Mouse (Mus musculus) stomach, embryonic 16.5 days (tissue): ENCODE measurements at regions not wholly inside any gene's neighbourhood (a gene's known extent, or its start where the extent isn't known, plus 50 kb on each side); places are given as distances from the start of the nearest gene placed in this dataset.

Experiments used
- ATAC-seq: fragments of 200-750 bp; cut with Nextera tagmentation; 2 replicates; pipeline ENCODE4 v1.8.0; 2017; ENCODE audit warnings: moderate number of reproducible peaks, moderate TSS enrichment; ENCODE audit not compliant: insufficient read depth, low FRiP score
- H3K27ac ChIP-seq: fragments of 300-500 bp; sonication (generic); 2 replicates; pipeline ENCODE4 v1.5.1; 2014; ENCODE audit warnings: low read length
- H3K27me3 ChIP-seq: fragments of 300-500 bp; sonication (generic); 2 replicates; pipeline ENCODE4 v1.6.1; 2014; ENCODE audit warnings: low read length, control low read depth, mixed read lengths; ENCODE audit not compliant: control insufficient read depth, insufficient read depth
- H3K36me3 ChIP-seq: fragments of 300-500 bp; sonication (generic); 2 replicates; pipeline ENCODE4 v1.6.1; 2014; ENCODE audit warnings: low read length; ENCODE audit not compliant: control insufficient read depth, insufficient read depth
- H3K4me1 ChIP-seq: fragments of 300-500 bp; sonication (generic); 2 replicates; pipeline ENCODE4 v1.6.1; 2014; ENCODE audit warnings: low read length, control low read depth, mixed read lengths; ENCODE audit not compliant: control insufficient read depth, insufficient read depth
- H3K4me2 ChIP-seq: fragments of 300-500 bp; sonication (generic); 2 replicates; pipeline ENCODE4 v1.6.1; 2014; ENCODE audit warnings: low read depth, low read length, mixed read lengths
- H3K4me3 ChIP-seq: fragments of 300-500 bp; sonication (generic); replicated peaks from 2 replicates; pipeline ENCODE4 v1.5.1; 2014; ENCODE audit warnings: mild to moderate bottlenecking, low read length
- H3K9ac ChIP-seq: fragments of 300-500 bp; sonication (generic); 2 replicates; pipeline ENCODE4 v1.6.1; 2014; ENCODE audit warnings: low read length
- H3K9me3 ChIP-seq: fragments of 300-500 bp; sonication (generic); replicated peaks from 2 replicates; pipeline ENCODE4 v1.6.1; 2016; ENCODE audit warnings: low read length, control low read depth; ENCODE audit not compliant: control insufficient read depth
- WGBS: fragments of 180-500 bp; shearing (Covaris S2); extraction: QIAGEN DNeasy Blood & Tissue Kit; methylation state at CpG from one replicate; pipeline ENCODE4 v1.1.7; 2014; 5-methylcytosine and 5-hydroxymethylcytosine counted together

GRCm38 (mm10) chr3:150648040-150648439 lies 789.6 kb upstream of the Adgrl4 start:
- H3K4me3 ChIP-seq = no peak overlapping the region
- no peaks in the 10 kb centered on the region for H3K36me3 ChIP-seq
- H3K9ac ChIP-seq = no peak overlapping the region
- no peaks in the 10 kb centered on the region for H3K9me3 ChIP-seq
- WGBS = 78% methylated on average over 3 of the region's 3 CpGs
- no peak for ATAC-seq
- H3K27me3 ChIP-seq = no peaks in the 10 kb centered on the region
- no peak overlapping the region for H3K4me2 ChIP-seq
- no peaks in the 10 kb centered on the region for H3K4me1 ChIP-seq
- H3K27ac ChIP-seq = no peak overlapping the region

DNA sequence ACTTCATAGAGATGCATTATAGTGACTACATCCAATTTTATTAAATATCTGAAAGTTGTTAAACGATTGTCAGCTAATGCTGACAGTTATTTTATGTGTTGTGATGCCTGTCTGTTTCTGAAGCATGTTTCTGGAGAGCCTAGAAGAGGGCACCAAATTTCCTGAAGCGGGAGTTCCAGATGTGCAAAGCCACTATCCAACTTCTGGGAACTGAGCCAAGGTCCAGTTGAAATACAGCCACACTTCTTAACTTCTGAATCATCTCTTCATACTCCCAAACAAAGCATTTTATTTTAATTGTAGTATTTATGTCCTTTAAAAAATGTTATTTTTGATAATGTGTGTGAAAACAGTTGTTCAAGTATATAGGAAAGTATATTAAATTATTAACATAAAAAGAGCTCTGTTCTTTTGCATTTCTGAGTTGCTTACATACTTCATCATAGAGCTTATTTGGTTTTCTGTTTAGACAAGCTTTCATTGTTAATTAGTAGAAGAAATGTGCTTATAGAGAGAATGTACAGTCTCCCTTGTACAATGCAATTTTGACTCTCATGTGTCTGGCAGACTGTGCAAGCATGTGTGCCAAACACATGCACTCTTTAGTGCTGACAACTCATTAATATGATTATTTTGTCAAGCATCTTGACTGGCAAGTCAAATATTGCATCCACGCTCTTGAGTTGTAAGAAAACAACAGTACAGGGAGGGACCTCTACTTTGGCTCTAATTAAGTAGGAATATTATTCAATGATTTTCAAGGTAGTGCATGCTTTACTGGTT lies 787.7 kb upstream of the Adgrl4 start:
- no peak for ATAC-seq
- Histone ChIP-seq H3K9me3 (no peaks in the 10 kb centered on the region), H3K4me2 (no peak overlapping the region), H3K36me3 (no peaks in the 10 kb centered on the region), H3K4me1 (no peaks in the 10 kb centered on the region), H3K27ac (no peak overlapping the region), H3K27me3 (no peaks in the 10 kb centered on the region), H3K4me3 (no peak overlapping the region), H3K9ac (no peak overlapping the region)
- 57% methylated on average over 3 of the region's 3 CpGs for WGBS

GRCm38 (mm10) chr3:150695751-150696150 lies 741.9 kb upstream of the Adgrl4 start:
- Histone ChIP-seq H3K4me3 (no peak overlapping the region), H3K4me2 (no peak overlapping the region), H3K27ac (no peak overlapping the region), H3K9me3 (no peaks in the 10 kb centered on the region), H3K9ac (no peak overlapping the region), H3K4me1 (peaks cover 3% of the 10 kb centered on the region; the same call in 1 of the 2 replicates), H3K27me3 (no peaks in the 10 kb centered on the region), H3K36me3 (no peaks in the 10 kb centered on the region)
- no peak for ATAC-seq
- 70% methylated on average over 5 of the region's 5 CpGs for WGBS

DNA sequence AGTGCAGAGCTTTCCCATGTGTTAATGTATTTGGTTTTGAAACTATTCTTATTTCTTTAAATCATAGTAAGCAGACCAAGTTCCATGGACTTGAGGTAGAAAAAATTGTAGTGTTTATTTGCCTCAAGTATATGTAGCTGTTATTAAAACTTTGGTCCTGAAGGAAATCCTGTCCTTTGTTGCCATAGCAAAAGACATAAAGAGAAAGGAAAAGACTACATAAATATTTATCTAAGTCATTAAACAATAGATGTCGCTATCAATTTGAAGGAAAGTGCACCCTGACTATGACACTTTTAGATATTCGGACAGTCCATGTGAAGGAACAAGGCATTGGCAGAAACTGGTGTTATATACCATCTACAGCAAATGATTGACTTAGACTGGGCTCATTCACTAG lies 737.7 kb upstream of the Adgrl4 start:
- H3K4me3 ChIP-seq = no peak overlapping the region
- no peak overlapping the region for H3K27ac ChIP-seq
- WGBS = 32% methylated on average over 2 of the region's 2 CpGs
- ATAC-seq = no peak
- no peak overlapping the region for H3K4me2 ChIP-seq
- peaks cover 3% of the 10 kb centered on the region; the same call in 1 of the 2 replicates for H3K4me1 ChIP-seq
- no peaks in the 10 kb centered on the region for H3K9me3 ChIP-seq
- no peaks in the 10 kb centered on the region for H3K27me3 ChIP-seq
- no peaks in the 10 kb centered on the region for H3K36me3 ChIP-seq
- H3K9ac ChIP-seq = no peak overlapping the region
